Mouse (Mus musculus) hematopoietic stem cell, adult 5-6 weeks (primary cell): Measurements from ENCODE around the gene Zkscan14. TPM values are rescaled to one million over a fixed set of nuclear protein-coding genes. Genes with fewer than 3 reads are reported as not detected.
"Not testable (repeated sequence)": the region's sequence is repeated elsewhere in the genome, so short reads cannot be mapped to it uniquely, and the experiment has no call there.

Experiments
- ATAC-seq, 2 experiments: fragments of 125-278 bp in 1 of 2; replicated peaks in 1 of 2; 2 replicates each; pipeline ENCODE4 v1.8.0; 2016 to 2017; ENCODE audit warnings: inconsistent platforms in 2 of 2, mild to moderate bottlenecking in 2 of 2, moderate number of reproducible peaks in 2 of 2, low read depth in 1 of 2, moderate TSS enrichment in 1 of 2; ENCODE audit not compliant: low FRiP score in 2 of 2, poor library complexity in 2 of 2, severe bottlenecking in 2 of 2, insufficient read depth in 1 of 2, low TSS enrichment in 1 of 2
- total RNA-seq: library from RNA; stranded (forward); fragments of 172-1452, 232-1000 nt; gene quantifications from 2 replicates; pipeline ENCODE4 v1.2.3, GENCODE M21; 2017

Gene Zkscan14
- total RNA-seq = 30.3 and 38.6 TPM in 2 replicates

- peak; percentile 63 to 76 for ATAC-seq
These were observed at the start of gene Zkscan14 for GRCm38 (mm10) chr5:145201321-145201991. Gene Zkscan14, minus strand, starts transcription at chr5:145201868.

- ATAC-seq = no peak
These were observed 47.9 kb upstream of the Zkscan14 start for GRCm38 (mm10) chr5:145249520-145249919.

GRCm38 (mm10) chr5:145234636-145235035, 33.0 kb upstream of the Zkscan14 start:
- peak in 1 of 2 experiments; percentile 38; a peak in 1 of 4 replicates for ATAC-seq

- ATAC-seq = peak in 1 of 2 experiments; percentile 11; a peak in 1 of 4 replicates
These were observed 30.3 kb upstream of the Zkscan14 start for GRCm38 (mm10) chr5:145231893-145232411.

- peak; percentile 93 to 94 for ATAC-seq
These were observed 29.8 kb upstream of the Zkscan14 start, which contains the start of gene Zfp655 for GRCm38 (mm10) chr5:145231367-145231871. Gene Zfp655, plus strand, starts transcription at chr5:145231715.

GRCm38 (mm10) chr5:145230641-145231040, 29.0 kb upstream of the Zkscan14 start:
- no peak for ATAC-seq

GRCm38 (mm10) chr5:145229283-145229682, 27.6 kb upstream of the Zkscan14 start:
- not testable (repeated sequence) for ATAC-seq

GRCm38 (mm10) chr5:145226453-145226852, 24.8 kb upstream of the Zkscan14 start:
- ATAC-seq = no peak

GRCm38 (mm10) chr5:145223395-145223794, 21.7 kb upstream of the Zkscan14 start:
- ATAC-seq = no peak

GRCm38 (mm10) chr5:145222840-145223239, 21.2 kb upstream of the Zkscan14 start:
- no peak for ATAC-seq

- no peak for ATAC-seq
These were observed 18.3 kb upstream of the Zkscan14 start for GRCm38 (mm10) chr5:145219981-145220380.

GRCm38 (mm10) chr5:145218671-145219070, 17.0 kb upstream of the Zkscan14 start:
- ATAC-seq = no peak

GRCm38 (mm10) chr5:145218206-145218605, 16.5 kb upstream of the Zkscan14 start:
- no peak for ATAC-seq

- ATAC-seq = no peak
These were observed 16.1 kb upstream of the Zkscan14 start for GRCm38 (mm10) chr5:145217746-145218145.

GRCm38 (mm10) chr5:145214679-145215078, 13.0 kb upstream of the Zkscan14 start:
- peak in 1 of 2 experiments; percentile 32; a peak in 1 of 4 replicates for ATAC-seq

- no peak for ATAC-seq
These were observed 11.8 kb upstream of the Zkscan14 start for GRCm38 (mm10) chr5:145213505-145213904.

GRCm38 (mm10) chr5:145212216-145212615, 10.5 kb upstream of the Zkscan14 start:
- ATAC-seq = no peak

- no peak for ATAC-seq
These were observed 9.7 kb upstream of the Zkscan14 start for GRCm38 (mm10) chr5:145211340-145211739.

- not testable (repeated sequence) for ATAC-seq
These were observed 6.7 kb upstream of the Zkscan14 start for GRCm38 (mm10) chr5:145208391-145208790.
